Mouse (Mus musculus) T-helper 2 cell (primary cell): Measurements from ENCODE around the gene St6galnac6.

Source experiments
- in situ Hi-C: fragments of 300-600 bp; cut with MboI, MseI; formaldehyde crosslinking; loops from one replicate; pipeline ENCODE4 v1.15.1; 2025; ENCODE audit warnings: high pct_unique_total_duplicates

St6galnac6 gene

DNA sequence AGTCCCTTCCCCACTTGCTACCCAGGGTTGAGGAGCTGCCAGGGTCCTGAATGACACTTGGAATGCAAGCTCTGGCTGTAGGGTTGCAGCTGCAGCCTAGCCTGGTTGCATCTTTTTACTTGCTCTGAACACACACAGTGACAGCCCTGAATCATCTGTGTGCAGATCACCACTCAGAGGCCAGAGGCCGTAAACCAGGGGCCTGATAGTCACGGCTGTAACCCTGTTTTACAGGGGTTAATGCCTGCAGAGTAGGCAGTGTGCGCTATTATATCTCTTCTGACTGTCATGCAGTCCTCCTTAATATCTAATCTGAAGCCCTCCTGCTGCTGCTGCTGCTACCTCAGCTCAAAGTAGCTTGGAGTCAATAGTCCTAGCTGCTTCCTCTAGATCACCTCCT is 70.4 kb downstream of the St6galnac6 start:
- in situ Hi-C loops: loop anchor here (5.0 to 25.0 kb wide), 2 partner anchors 43 to 1367 kb away; no protein-coding TSS in a partner anchor
